Mouse (Mus musculus) megakaryocyte, adult 5-6 weeks (primary cell): ENCODE data around the gene Chd1l. TPM values are rescaled to one million over a fixed set of nuclear protein-coding genes. Genes with fewer than 3 reads are reported as not detected.

ENCODE experiments used
- ATAC-seq: 2 replicates; pipeline ENCODE4 v1.8.0; 2016; ENCODE audit warnings: mild to moderate bottlenecking, inconsistent platforms; ENCODE audit not compliant: poor library complexity, severe bottlenecking
- total RNA-seq, 2 experiments: library from RNA; stranded (forward) in 1 of 2; stranded (reverse) in 1 of 2; fragments of 153-499, 151-499 nt in 1 of 2; fragments of 221-1000, 200-1000 nt in 1 of 2; gene quantifications; 2 replicates each; pipeline versions ENCODE4 v1.2.3 to v1.2.4; 2015 to 2017

The Chd1l gene
- total RNA-seq, 2 experiments from 2014 or later, result 7.2 to 21.0 TPM

- ATAC-seq, result no peak
These were observed 7.9 kb upstream of the Chd1l start for GRCm38 (mm10) chr3:97617899-97618298.

GRCm38 (mm10) chr3:97617091-97617825 lies 7.3 kb upstream of the Chd1l start:
- ATAC-seq, result no peak

GRCm38 (mm10) chr3:97615933-97616332 lies 5.9 kb upstream of the Chd1l start:
- no peak for ATAC-seq

- no peak for ATAC-seq
These were observed 5.2 kb upstream of the Chd1l start for GRCm38 (mm10) chr3:97615154-97615553.

GRCm38 (mm10) chr3:97611021-97611420 lies 1.0 kb upstream of the Chd1l start:
- no peak for ATAC-seq

- ATAC-seq, result peak; percentile 69
These were observed 680 bp downstream of the Chd1l start for GRCm38 (mm10) chr3:97609201-97609844.

- no peak for ATAC-seq
These were observed 9.8 kb downstream of the Chd1l start for GRCm38 (mm10) chr3:97600050-97600832.

- no peak for ATAC-seq
These were observed 13.2 kb downstream of the Chd1l start for GRCm38 (mm10) chr3:97596796-97597195.

GRCm38 (mm10) chr3:97595066-97595465 lies 14.9 kb downstream of the Chd1l start:
- ATAC-seq, result no peak

GRCm38 (mm10) chr3:97594140-97594539 lies 15.9 kb downstream of the Chd1l start:
- peak; percentile 59 for ATAC-seq

- ATAC-seq, result no peak
These were observed 16.9 kb downstream of the Chd1l start for GRCm38 (mm10) chr3:97593089-97593488.

- no peak for ATAC-seq
These were observed 19.3 kb downstream of the Chd1l start for GRCm38 (mm10) chr3:97590699-97591098.

- ATAC-seq, result no peak
These were observed 22.3 kb downstream of the Chd1l start for GRCm38 (mm10) chr3:97587656-97588055.

- peak; percentile 79 for ATAC-seq
These were observed 24.4 kb downstream of the Chd1l start for GRCm38 (mm10) chr3:97585383-97586160.

GRCm38 (mm10) chr3:97573807-97574206 lies 36.2 kb downstream of the Chd1l start:
- ATAC-seq, result no peak

- no peak for ATAC-seq
These were observed 45.4 kb downstream of the Chd1l start for GRCm38 (mm10) chr3:97564588-97564987.

GRCm38 (mm10) chr3:97558554-97558953 lies 51.4 kb downstream of the Chd1l start:
- no peak for ATAC-seq

- ATAC-seq, result no peak
These were observed 63.8 kb downstream of the Chd1l start for GRCm38 (mm10) chr3:97546205-97546604.

- ATAC-seq, result no peak
These were observed 69.8 kb downstream of the Chd1l start for GRCm38 (mm10) chr3:97540171-97540570.

GRCm38 (mm10) chr3:97538634-97539033 lies 71.4 kb downstream of the Chd1l start:
- ATAC-seq, result no peak

- ATAC-seq, result no peak
These were observed 73.0 kb downstream of the Chd1l start for GRCm38 (mm10) chr3:97537006-97537405.
